Mouse (Mus musculus): ENCODE results near the gene Casp8. TPM values are rescaled to one million over a fixed set of nuclear protein-coding genes. Genes with fewer than 3 reads are reported as not detected.
"Not testable (repeated sequence)": the region's sequence is repeated elsewhere in the genome, so short reads cannot be mapped to it uniquely, and the experiment has no call there.

Casp8 gene
- polyA plus RNA-seq, 1 experiment from 2014 or later = 58.1 TPM

GRCm38 (mm10) chr1:58801558-58802285, 6.5 kb downstream of the Casp8 start:
- Histone ChIP-seq H3K36me3 (peaks cover 6% of the 10 kb centered on the region; the same call in 1 of the 2 replicates), H3K9me3 (no peaks in the 10 kb centered on the region), H3K9ac (no peak overlapping the region), H3K27ac (0 out of 2 replicates have a peak overlapping the region, but pooled peaks have one; percentile 15), H3K4me3 (no peak overlapping the region), H3K4me2 (peak overlapping the region; percentile 8; the same call in 1 of the 2 replicates), H3K27me3 (no peaks in the 10 kb centered on the region), H3K4me1 (peaks cover 9% of the 10 kb centered on the region; the same call in 1 of the 2 replicates)
- 84% methylated on average over 8 of the region's 8 CpGs for WGBS
- no peak for ATAC-seq (ENCODE audit: borderline replicate concordance, extremely low read depth, low FRiP score, low TSS enrichment)

DNA sequence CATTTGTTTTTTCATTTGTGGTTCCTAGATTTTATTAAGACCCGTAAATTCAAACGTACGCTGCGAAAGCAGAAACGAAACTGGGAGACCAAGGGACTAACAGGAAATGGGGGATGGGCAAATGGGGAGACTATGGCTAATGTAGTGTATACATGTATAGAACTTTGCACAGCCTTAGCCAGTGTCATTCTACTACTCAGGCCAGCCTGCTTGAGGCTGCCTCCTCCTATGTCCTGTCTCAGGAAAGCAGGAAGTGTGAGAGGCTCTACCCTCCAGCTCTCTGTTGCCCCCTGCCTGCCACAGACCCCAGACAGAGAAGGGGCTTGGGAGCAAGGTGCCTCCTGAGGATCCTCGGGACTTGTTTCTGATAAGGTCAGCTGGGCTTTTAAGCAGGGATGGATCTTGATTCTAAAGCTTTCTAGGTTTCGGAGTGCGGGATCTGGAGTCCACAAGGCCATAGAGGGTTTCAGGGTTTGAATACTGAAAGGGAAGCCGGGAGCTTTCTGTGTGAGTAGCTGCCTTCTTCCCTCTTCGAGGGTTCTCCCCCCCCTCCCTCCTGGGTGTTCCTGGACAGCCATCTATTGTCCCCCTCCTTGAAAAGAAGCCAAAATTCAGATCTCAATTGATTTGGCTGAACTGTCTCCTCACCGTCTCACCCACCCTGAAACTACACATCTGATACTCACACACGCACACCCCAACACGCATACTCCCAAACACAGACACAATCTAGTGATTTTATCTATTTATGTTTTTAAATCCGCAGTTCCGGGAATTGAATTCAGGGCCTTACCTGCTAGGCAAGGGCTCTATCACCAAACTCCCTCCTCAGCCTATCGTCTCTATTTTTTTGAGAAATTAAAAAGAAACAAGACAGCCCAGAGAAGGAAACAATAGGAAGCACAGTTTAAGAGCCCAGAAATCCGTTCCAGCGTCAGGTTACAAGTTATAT, 7.4 kb downstream of the Casp8 start:
- 80% methylated on average over 18 of the region's 18 CpGs for WGBS
- Histone ChIP-seq H3K27me3 (no peaks in the 10 kb centered on the region), H3K27ac (peak overlapping the region; percentile 38; the same call in 1 of the 2 replicates), H3K4me3 (no peak overlapping the region), H3K9ac (no peak overlapping the region), H3K4me1 (no peaks in the 10 kb centered on the region; the same call in 1 of the 2 replicates), H3K36me3 (peaks cover 9% of the 10 kb centered on the region; the same call in 1 of the 2 replicates), H3K9me3 (no peaks in the 10 kb centered on the region), H3K4me2 (peak overlapping the region; percentile 8; the same call in 1 of the 2 replicates)
- peak; percentile 84 for ATAC-seq (ENCODE audit: borderline replicate concordance, extremely low read depth, low FRiP score, low TSS enrichment)

DNA sequence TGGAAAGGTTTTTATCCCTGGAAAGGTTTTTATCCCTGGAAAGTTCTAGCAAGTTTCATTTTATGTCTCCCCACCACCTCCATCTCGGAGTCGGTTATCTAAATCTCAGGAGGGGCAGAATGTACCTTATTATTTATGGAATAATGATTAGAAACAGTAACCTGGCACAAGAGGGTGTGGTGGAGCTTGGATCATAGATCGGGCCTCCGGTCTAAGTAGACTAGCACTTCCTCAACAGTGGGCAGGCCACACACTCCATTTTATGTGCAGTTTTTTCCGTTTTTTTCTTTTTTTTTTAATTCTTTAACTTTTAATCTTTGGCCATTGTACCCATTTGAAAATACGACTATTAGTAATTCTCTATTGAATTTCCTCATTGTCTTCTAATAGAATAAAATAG, 8.4 kb downstream of the Casp8 start:
- Histone ChIP-seq H3K4me1 (no peaks in the 10 kb centered on the region), H3K9ac (no peak overlapping the region), H3K9me3 (no peaks in the 10 kb centered on the region), H3K4me3 (no peak overlapping the region), H3K27me3 (no peaks in the 10 kb centered on the region), H3K36me3 (peaks cover 12% of the 10 kb centered on the region; the same call in 1 of the 2 replicates), H3K27ac (no peak overlapping the region), H3K4me2 (no peak overlapping the region)
- no peak for ATAC-seq (ENCODE audit: borderline replicate concordance, extremely low read depth, low FRiP score, low TSS enrichment)
- WGBS = 89% methylated on average over 6 of the region's 6 CpGs

DNA sequence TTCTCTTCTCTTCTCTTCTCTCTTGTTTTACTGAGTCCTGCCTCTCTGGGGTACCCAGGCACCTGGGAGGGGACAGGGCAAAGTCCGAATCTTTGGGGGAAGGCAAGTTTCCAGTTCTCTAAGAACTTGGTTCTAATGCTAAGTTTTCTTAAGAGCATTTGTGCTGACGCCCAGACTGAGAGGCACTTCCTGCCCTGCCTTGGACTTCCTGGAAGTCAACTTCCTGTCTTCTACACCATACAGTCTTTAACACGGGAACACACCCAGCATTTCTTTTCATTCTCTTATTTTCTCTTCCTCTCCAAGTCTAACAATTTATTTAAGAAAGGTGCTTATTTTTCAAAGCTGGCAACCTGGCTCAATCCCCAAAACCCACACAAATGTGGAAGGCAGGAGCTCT, 11.5 kb downstream of the Casp8 start:
- no peak for ATAC-seq (ENCODE audit: borderline replicate concordance, extremely low read depth, low FRiP score, low TSS enrichment)
- Histone ChIP-seq H3K27ac (no peak overlapping the region), H3K4me1 (no peaks in the 10 kb centered on the region), H3K27me3 (no peaks in the 10 kb centered on the region), H3K4me2 (no peak overlapping the region), H3K9me3 (no peaks in the 10 kb centered on the region; the same call in 1 of the 2 replicates), H3K9ac (no peak overlapping the region), H3K36me3 (peaks cover 8% of the 10 kb centered on the region; the same call in 1 of the 2 replicates), H3K4me3 (no peak overlapping the region)
- 65% methylated on average over 3 of the region's 3 CpGs for WGBS

GRCm38 (mm10) chr1:58826319-58826718, 31.1 kb downstream of the Casp8 start:
- ATAC-seq (ENCODE audit: borderline replicate concordance, extremely low read depth, low FRiP score, low TSS enrichment) = no peak
- Histone ChIP-seq H3K4me1 (no peaks in the 10 kb centered on the region), H3K36me3 (peaks cover 49% of the 10 kb centered on the region), H3K27ac (no peak overlapping the region), H3K4me3 (no peak overlapping the region), H3K27me3 (no peaks in the 10 kb centered on the region), H3K4me2 (no peak overlapping the region), H3K9ac (no peak overlapping the region), H3K9me3 (no peaks in the 10 kb centered on the region)
- WGBS = 63% methylated on average over 3 of the region's 3 CpGs

DNA sequence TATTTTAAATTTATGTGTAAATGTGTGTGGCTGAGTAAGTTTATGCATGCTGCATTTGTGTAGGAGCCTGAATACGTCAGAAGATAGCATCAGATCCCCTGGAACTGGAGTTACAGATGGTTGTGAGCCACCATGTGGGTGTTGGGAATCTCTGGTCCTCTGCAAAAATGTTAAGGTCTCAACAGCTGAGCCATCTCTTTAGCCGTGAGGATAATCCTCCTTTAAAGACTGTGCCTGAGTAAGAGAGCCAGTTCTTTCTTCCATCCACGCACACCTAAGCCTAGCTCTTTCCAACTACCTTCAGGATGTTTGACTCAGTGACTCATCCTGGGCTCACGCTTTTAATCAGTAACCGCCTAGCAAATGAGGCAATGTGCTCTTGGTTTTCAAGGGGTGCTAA, 35.6 kb downstream of the Casp8 start:
- ATAC-seq (ENCODE audit: borderline replicate concordance, extremely low read depth, low FRiP score, low TSS enrichment) = no peak

DNA sequence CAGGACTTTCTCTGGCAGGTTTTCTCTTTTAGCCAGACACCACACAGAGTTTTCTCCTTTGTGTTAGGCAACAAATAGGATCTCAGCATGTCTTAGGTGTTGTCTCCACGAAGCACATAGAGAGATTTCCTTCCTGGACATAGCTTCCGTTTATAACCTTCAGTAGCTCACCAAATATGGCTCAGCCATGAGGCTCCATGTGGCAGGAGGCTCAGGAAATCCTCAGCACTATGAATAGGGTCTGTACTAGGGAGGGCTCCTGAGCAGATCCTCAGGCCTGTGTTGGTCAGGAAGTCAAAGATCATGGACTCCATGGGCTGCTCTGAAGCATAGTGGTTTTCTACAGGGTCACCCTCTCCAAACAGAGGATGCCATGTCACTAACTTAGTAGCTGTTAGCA, 37.0 kb downstream of the Casp8 start:
- H3K36me3 ChIP-seq = peaks cover 51% of the 10 kb centered on the region

More for the DNA sequence above, 35.6 kb downstream of the Casp8 start:
- Histone ChIP-seq H3K27ac (no peak overlapping the region), H3K27me3 (no peaks in the 10 kb centered on the region), H3K4me3 (no peak overlapping the region), H3K9ac (no peak overlapping the region), H3K36me3 (peaks cover 60% of the 10 kb centered on the region), H3K9me3 (no peaks in the 10 kb centered on the region), H3K4me1 (no peaks in the 10 kb centered on the region), H3K4me2 (no peak overlapping the region)
- 75% methylated on average over 5 of the region's 5 CpGs for WGBS

DNA sequence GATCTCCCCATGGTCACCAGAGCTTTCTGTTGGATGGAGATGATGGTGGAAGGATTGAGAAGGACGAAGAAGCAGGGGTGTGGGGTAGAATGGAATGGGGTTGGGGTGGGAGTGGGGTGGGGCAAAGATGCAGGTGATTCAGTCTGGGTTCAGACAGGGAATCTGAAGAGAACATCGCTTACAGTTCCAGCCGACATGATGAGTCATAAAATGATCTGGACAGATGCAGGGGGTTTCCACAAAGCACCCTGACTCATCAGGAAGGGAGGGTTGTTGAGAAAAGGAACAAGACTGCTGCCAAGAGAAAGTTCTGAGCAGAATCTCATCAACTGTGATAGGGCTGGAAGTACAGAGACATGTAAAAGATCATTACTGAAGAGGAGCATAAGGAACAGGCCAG, 61.6 kb downstream of the Casp8 start:
- not testable (repeated sequence) for ATAC-seq (ENCODE audit: borderline replicate concordance, extremely low read depth, low FRiP score, low TSS enrichment); H3K9ac ChIP-seq; H3K4me3 ChIP-seq; H3K36me3 ChIP-seq; H3K4me1 ChIP-seq; H3K27me3 ChIP-seq; H3K4me2 ChIP-seq; H3K9me3 ChIP-seq; H3K27ac ChIP-seq
- 75% methylated on average over 3 of the region's 3 CpGs for WGBS

More for the DNA sequence above, 37.0 kb downstream of the Casp8 start:
- no peak overlapping the region for H3K4me2 ChIP-seq
- no peak for ATAC-seq (ENCODE audit: borderline replicate concordance, extremely low read depth, low FRiP score, low TSS enrichment)
- no peak overlapping the region for H3K9ac ChIP-seq
- 69% methylated on average over 2 of the region's 2 CpGs for WGBS
- H3K27me3 ChIP-seq = no peaks in the 10 kb centered on the region
- H3K4me1 ChIP-seq = no peaks in the 10 kb centered on the region
- no peak overlapping the region for H3K4me3 ChIP-seq
- no peaks in the 10 kb centered on the region for H3K9me3 ChIP-seq
- H3K27ac ChIP-seq = no peak overlapping the region

DNA sequence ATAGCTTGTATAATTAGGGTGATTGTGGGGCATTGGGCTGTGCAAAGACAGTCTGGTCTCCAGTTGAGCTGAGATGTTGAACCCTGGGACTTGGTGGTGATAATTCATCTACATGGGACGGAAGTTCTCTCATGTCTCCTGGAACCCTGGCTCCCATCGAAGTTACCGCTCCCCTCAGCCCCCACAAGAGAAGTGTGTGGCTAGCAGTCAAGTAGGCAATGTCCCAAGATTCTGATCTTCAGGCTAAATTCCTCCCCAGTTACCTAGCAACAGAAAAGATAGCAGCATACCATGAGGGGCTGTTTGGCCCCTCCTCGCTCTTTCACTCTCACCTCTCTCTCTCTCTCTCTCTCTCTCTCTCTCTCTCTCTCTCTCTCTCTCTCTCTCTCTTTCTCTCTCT, 64.0 kb downstream of the Casp8 start:
- not testable (repeated sequence) for H3K9me3 ChIP-seq, H3K4me1 ChIP-seq, H3K4me3 ChIP-seq, H3K36me3 ChIP-seq, H3K9ac ChIP-seq, H3K27me3 ChIP-seq
- Histone ChIP-seq H3K27ac (peak overlapping the region; percentile 81; the same call in 1 of the 2 replicates), H3K4me2 (peak overlapping the region; percentile 36; the same call in 1 of the 2 replicates)
- ATAC-seq (ENCODE audit: borderline replicate concordance, extremely low read depth, low FRiP score, low TSS enrichment) = peak; percentile 57; the same call in 1 of the 2 replicates
- 35% methylated on average over 3 of the region's 4 CpGs for WGBS

- not testable (repeated sequence) for H3K4me3 ChIP-seq, H3K9ac ChIP-seq, H3K27me3 ChIP-seq, H3K4me1 ChIP-seq, H3K9me3 ChIP-seq, H3K36me3 ChIP-seq
- H3K4me2 ChIP-seq = peak overlapping the region; percentile 36
- ATAC-seq (ENCODE audit: borderline replicate concordance, extremely low read depth, low FRiP score, low TSS enrichment) = peak; percentile 59; the same call in 1 of the 2 replicates
- H3K27ac ChIP-seq = peak overlapping the region; percentile 81
- WGBS = 58% methylated on average over 13 of the region's 13 CpGs
Measured at GRCm38 (mm10) chr1:58859738-58860365, 64.7 kb downstream of the Casp8 start.

DNA sequence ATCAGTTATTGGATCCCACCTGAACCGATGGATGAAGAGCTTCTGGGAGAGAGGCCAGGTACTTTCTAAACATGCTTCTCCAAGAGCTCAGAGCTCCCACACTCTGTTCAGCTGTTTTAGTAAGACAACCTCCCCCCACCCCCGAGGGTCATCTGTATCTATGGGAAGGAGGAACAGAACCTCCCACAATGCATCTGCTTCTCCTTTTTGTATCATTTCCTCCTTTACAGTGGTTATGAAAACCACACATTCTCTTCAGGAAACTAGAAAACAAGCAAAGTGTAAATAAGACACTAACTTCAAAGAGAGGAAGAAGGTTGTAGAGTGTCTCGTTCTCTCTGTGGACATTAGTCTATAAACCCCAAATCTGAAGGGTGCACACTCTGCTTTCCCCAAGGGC, 65.4 kb downstream of the Casp8 start:
- H3K9me3 ChIP-seq; ATAC-seq (ENCODE audit: borderline replicate concordance, extremely low read depth, low FRiP score, low TSS enrichment); H3K27me3 ChIP-seq; H3K36me3 ChIP-seq; H3K4me2 ChIP-seq; H3K4me1 ChIP-seq; H3K9ac ChIP-seq; H3K4me3 ChIP-seq; H3K27ac ChIP-seq: not testable (repeated sequence)
- WGBS = 44% methylated on average over 3 of the region's 3 CpGs

Measured in lung, embryonic 15.5 days (tissue).